Mouse (Mus musculus): ENCODE measurements at regions not wholly inside any gene's neighbourhood (a gene's known extent, or its start where the extent isn't known, plus 50 kb on each side); places are given as distances from the start of the nearest gene placed in this dataset.

- TF ChIP-seq CTCF (IDR thresholded peaks at IDR 0.05 in 2 of 3, conservative IDR thresholded peaks at IDR 0.05 in 1 of 3; ENCODE audit: control insufficient read depth in 1 of 3, insufficient read depth in 1 of 3, low read depth in 2 of 3, low read length in 3 of 3, poor library complexity in 1 of 3, severe bottlenecking in 1 of 3), result no peak
- TF ChIP-seq POLR2A (IDR thresholded peaks at IDR 0.05; ENCODE audit: control insufficient read depth in 1 of 2, insufficient read depth in 1 of 2, low read depth in 1 of 2, low read length in 2 of 2, poor library complexity in 1 of 2), result no peak
- no peak for TF ChIP-seq MAFK (IDR thresholded peaks at IDR 0.05; ENCODE audit: borderline replicate concordance, low read depth, low read length)
- no peak for TF ChIP-seq CHD1 (IDR thresholded peaks at IDR 0.05; ENCODE audit: low read depth, low read length)
- no peak for TF ChIP-seq EP300 (IDR thresholded peaks at IDR 0.05; ENCODE audit: low read depth in 1 of 2, low read length in 2 of 2)
- no peak for TF ChIP-seq NRF1 (IDR thresholded peaks at IDR 0.05; ENCODE audit: insufficient read depth, low read depth, low read length, poor library complexity, severe bottlenecking)
- no peak for TF ChIP-seq CHD2 (IDR thresholded peaks at IDR 0.05; ENCODE audit: low read length)
- no peak for TF ChIP-seq SIN3A (IDR thresholded peaks at IDR 0.05; ENCODE audit: low read length)
These were observed 405.0 kb downstream of the Edem1 start for GRCm38 (mm10) chr6:109233426-109233825.

Measured in MEL (cell line).